Mouse (Mus musculus): ENCODE data around the gene Tas2r126. TPM values are rescaled to one million over a fixed set of nuclear protein-coding genes. Genes with fewer than 3 reads are reported as not detected.

Gene Tas2r126
- not detected in 2 replicates for polyA plus RNA-seq (2014; fragmentation: Nextera tagmentation; extraction: Ambion mirVana)

- no peak within 1 kb of the TSS for H3K4me2 ChIP-seq (ENCODE audit: low read depth)
- no peak within 1 kb of the TSS for H3K9ac ChIP-seq (ENCODE audit: low read length)
- H3K27ac ChIP-seq (ENCODE audit: low read depth, low read length): no peak within 1 kb of the TSS
- no peaks in the 10 kb centered on the region for H3K36me3 ChIP-seq (ENCODE audit: control insufficient read depth, insufficient read depth, low read length)
- no peaks in the 10 kb centered on the region for H3K4me1 ChIP-seq (ENCODE audit: control insufficient read depth, insufficient read depth, low read length)
- H3K9me3 ChIP-seq (ENCODE audit: control insufficient read depth, low read length): no peaks in the 10 kb centered on the region
- no peak for ATAC-seq (ENCODE audit: insufficient read depth, low FRiP score, low TSS enrichment)
- 93% methylated on average over 6 of the region's 6 CpGs for WGBS
- no peaks in the 10 kb centered on the region for H3K27me3 ChIP-seq (ENCODE audit: control insufficient read depth, insufficient read depth, low read length)
- no peak within 1 kb of the TSS for H3K4me3 ChIP-seq (ENCODE audit: low read depth, low read length)
- DNase-seq (ENCODE audit: low spot score): no peak
These were observed at the start of gene Tas2r126 for GRCm38 (mm10) chr6:42434446-42434845. Gene Tas2r126 (plus strand): TSS chr6:42434535.

GRCm38 (mm10) chr6:42385635-42386034 is 48.7 kb upstream of the Tas2r126 start:
- Histone ChIP-seq H3K4me2 (ENCODE audit: low read depth) (no peak overlapping the region), H3K4me3 (ENCODE audit: low read depth, low read length) (no peak overlapping the region), H3K9me3 (ENCODE audit: control insufficient read depth, low read length) (no peaks in the 10 kb centered on the region), H3K9ac (ENCODE audit: low read length) (no peak overlapping the region), H3K27ac (ENCODE audit: low read depth, low read length) (no peak overlapping the region), H3K27me3 (ENCODE audit: control insufficient read depth, insufficient read depth, low read length) (no peaks in the 10 kb centered on the region), H3K36me3 (ENCODE audit: control insufficient read depth, insufficient read depth, low read length) (no peaks in the 10 kb centered on the region), H3K4me1 (ENCODE audit: control insufficient read depth, insufficient read depth, low read length) (no peaks in the 10 kb centered on the region)
- DNase-seq (ENCODE audit: low spot score) (no peak), ATAC-seq (ENCODE audit: insufficient read depth, low FRiP score, low TSS enrichment) (no peak)
- 67% methylated on average over 4 of the region's 4 CpGs for WGBS

GRCm38 (mm10) chr6:42391796-42392330 is 42.5 kb upstream of the Tas2r126 start:
- 30% methylated on average over 2 of the region's 2 CpGs for WGBS
- no peaks in the 10 kb centered on the region for H3K9me3 ChIP-seq (ENCODE audit: control insufficient read depth, low read length)
- H3K4me1 ChIP-seq (ENCODE audit: control insufficient read depth, insufficient read depth, low read length): no peaks in the 10 kb centered on the region
- no peak overlapping the region for H3K4me2 ChIP-seq (ENCODE audit: low read depth)
- H3K36me3 ChIP-seq (ENCODE audit: control insufficient read depth, insufficient read depth, low read length): no peaks in the 10 kb centered on the region
- DNase-seq (ENCODE audit: low spot score): no peak
- no peak overlapping the region for H3K27ac ChIP-seq (ENCODE audit: low read depth, low read length)
- no peak overlapping the region for H3K4me3 ChIP-seq (ENCODE audit: low read depth, low read length)
- H3K27me3 ChIP-seq (ENCODE audit: control insufficient read depth, insufficient read depth, low read length): no peaks in the 10 kb centered on the region
- no peak for ATAC-seq (ENCODE audit: insufficient read depth, low FRiP score, low TSS enrichment)
- no peak overlapping the region for H3K9ac ChIP-seq (ENCODE audit: low read length)

- 83% methylated on average over 9 of the region's 9 CpGs for WGBS
- H3K27me3 ChIP-seq (ENCODE audit: control insufficient read depth, insufficient read depth, low read length): no peaks in the 10 kb centered on the region
- no peak overlapping the region for H3K27ac ChIP-seq (ENCODE audit: low read depth, low read length)
- H3K36me3 ChIP-seq (ENCODE audit: control insufficient read depth, insufficient read depth, low read length): no peaks in the 10 kb centered on the region
- no peak overlapping the region for H3K9ac ChIP-seq (ENCODE audit: low read length)
- no peaks in the 10 kb centered on the region for H3K4me1 ChIP-seq (ENCODE audit: control insufficient read depth, insufficient read depth, low read length)
- ATAC-seq (ENCODE audit: insufficient read depth, low FRiP score, low TSS enrichment) (no peak), DNase-seq (ENCODE audit: low spot score) (no peak)
- H3K4me2 ChIP-seq (ENCODE audit: low read depth): no peak overlapping the region
- H3K9me3 ChIP-seq (ENCODE audit: control insufficient read depth, low read length): no peaks in the 10 kb centered on the region
- no peak overlapping the region for H3K4me3 ChIP-seq (ENCODE audit: low read depth, low read length)
These were observed 38.1 kb upstream of the Tas2r126 start for GRCm38 (mm10) chr6:42395960-42396809.

- Histone ChIP-seq H3K4me2 (ENCODE audit: low read depth) (no peak overlapping the region), H3K27ac (ENCODE audit: low read depth, low read length) (no peak overlapping the region), H3K4me1 (ENCODE audit: control insufficient read depth, insufficient read depth, low read length) (no peaks in the 10 kb centered on the region), H3K9me3 (ENCODE audit: control insufficient read depth, low read length) (no peaks in the 10 kb centered on the region), H3K9ac (ENCODE audit: low read length) (no peak overlapping the region), H3K27me3 (ENCODE audit: control insufficient read depth, insufficient read depth, low read length) (no peaks in the 10 kb centered on the region), H3K4me3 (ENCODE audit: low read depth, low read length) (no peak overlapping the region), H3K36me3 (ENCODE audit: control insufficient read depth, insufficient read depth, low read length) (no peaks in the 10 kb centered on the region)
- WGBS: 81% methylated on average over 3 of the region's 3 CpGs
- DNase-seq (ENCODE audit: low spot score) (no peak), ATAC-seq (ENCODE audit: insufficient read depth, low FRiP score, low TSS enrichment) (no peak)
These were observed 37.2 kb upstream of the Tas2r126 start for GRCm38 (mm10) chr6:42397041-42397657.

GRCm38 (mm10) chr6:42398285-42398684 is 36.0 kb upstream of the Tas2r126 start:
- no peak overlapping the region for H3K9ac ChIP-seq (ENCODE audit: low read length)
- WGBS: 81% methylated on average over 3 of the region's 3 CpGs

GRCm38 (mm10) chr6:42398998-42399397 is 35.3 kb upstream of the Tas2r126 start:
- no peak for ATAC-seq (ENCODE audit: insufficient read depth, low FRiP score, low TSS enrichment)
- H3K36me3 ChIP-seq (ENCODE audit: control insufficient read depth, insufficient read depth, low read length): no peaks in the 10 kb centered on the region
- H3K27ac ChIP-seq (ENCODE audit: low read depth, low read length): no peak overlapping the region
- no peak for DNase-seq (ENCODE audit: low spot score)
- no peak overlapping the region for H3K4me3 ChIP-seq (ENCODE audit: low read depth, low read length)
- no peak overlapping the region for H3K4me2 ChIP-seq (ENCODE audit: low read depth)
- no peaks in the 10 kb centered on the region for H3K27me3 ChIP-seq (ENCODE audit: control insufficient read depth, insufficient read depth, low read length)
- H3K9me3 ChIP-seq (ENCODE audit: control insufficient read depth, low read length): no peaks in the 10 kb centered on the region
- 93% methylated on average over 1 of the region's 1 CpGs for WGBS
- no peaks in the 10 kb centered on the region for H3K4me1 ChIP-seq (ENCODE audit: control insufficient read depth, insufficient read depth, low read length)
- no peak overlapping the region for H3K9ac ChIP-seq (ENCODE audit: low read length)

More at GRCm38 (mm10) chr6:42398285-42398684, 36.0 kb upstream of the Tas2r126 start:
- no peak overlapping the region for H3K27ac ChIP-seq (ENCODE audit: low read depth, low read length)
- H3K4me1 ChIP-seq (ENCODE audit: control insufficient read depth, insufficient read depth, low read length): no peaks in the 10 kb centered on the region
- no peaks in the 10 kb centered on the region for H3K36me3 ChIP-seq (ENCODE audit: control insufficient read depth, insufficient read depth, low read length)
- no peak overlapping the region for H3K4me3 ChIP-seq (ENCODE audit: low read depth, low read length)
- H3K4me2 ChIP-seq (ENCODE audit: low read depth): no peak overlapping the region
- DNase-seq (ENCODE audit: low spot score) (no peak), ATAC-seq (ENCODE audit: insufficient read depth, low FRiP score, low TSS enrichment) (no peak)
- no peaks in the 10 kb centered on the region for H3K9me3 ChIP-seq (ENCODE audit: control insufficient read depth, low read length)
- H3K27me3 ChIP-seq (ENCODE audit: control insufficient read depth, insufficient read depth, low read length): no peaks in the 10 kb centered on the region

GRCm38 (mm10) chr6:42399938-42400337 is 34.4 kb upstream of the Tas2r126 start, which contains the start of gene Tas2r143:
Gene Tas2r143 (plus strand): TSS chr6:42400238.
- ATAC-seq (ENCODE audit: insufficient read depth, low FRiP score, low TSS enrichment) (no peak), DNase-seq (ENCODE audit: low spot score) (no peak)
- Histone ChIP-seq H3K9ac (ENCODE audit: low read length) (no peak within 1 kb of the TSS), H3K36me3 (ENCODE audit: control insufficient read depth, insufficient read depth, low read length) (no peaks in the 10 kb centered on the region), H3K27me3 (ENCODE audit: control insufficient read depth, insufficient read depth, low read length) (no peaks in the 10 kb centered on the region), H3K4me3 (ENCODE audit: low read depth, low read length) (no peak within 1 kb of the TSS), H3K9me3 (ENCODE audit: control insufficient read depth, low read length) (no peaks in the 10 kb centered on the region), H3K27ac (ENCODE audit: low read depth, low read length) (no peak within 1 kb of the TSS), H3K4me2 (ENCODE audit: low read depth) (no peak within 1 kb of the TSS), H3K4me1 (ENCODE audit: control insufficient read depth, insufficient read depth, low read length) (no peaks in the 10 kb centered on the region)
- 100% methylated on average over 1 of the region's 1 CpGs for WGBS
